Mouse (Mus musculus) midbrain, embryonic 13.5 days (tissue): ENCODE measurements around the gene D230025D16Rik. TPM values are rescaled to one million over a fixed set of nuclear protein-coding genes. Genes with fewer than 3 reads are reported as not detected.
A peak's percentile ranks its signal among the peaks of the same experiment; 100 is the strongest.

Source experiments
- ATAC-seq: fragments of 200-750 bp; cut with Nextera tagmentation; 2 replicates; pipeline ENCODE4 v1.8.0; 2017; ENCODE audit warnings: mild to moderate bottlenecking, moderate TSS enrichment, moderate library complexity
- H3K27ac ChIP-seq: fragments of 300-500 bp; sonication (generic); 2 replicates; pipeline ENCODE4 v1.5.1; 2015; ENCODE audit warnings: inconsistent platforms, mild to moderate bottlenecking, moderate library complexity
- H3K27me3 ChIP-seq: fragments of 300-500 bp; sonication (generic); 2 replicates; pipeline ENCODE4 v1.6.1; 2015; ENCODE audit warnings: mild to moderate bottlenecking, inconsistent platforms
- H3K36me3 ChIP-seq: fragments of 300-500 bp; sonication (generic); 2 replicates; pipeline ENCODE4 v1.6.1; 2015; ENCODE audit warnings: mild to moderate bottlenecking, inconsistent platforms
- H3K4me1 ChIP-seq: fragments of 300-500 bp; sonication (generic); replicated peaks from 2 replicates; pipeline ENCODE4 v1.6.1; 2015; ENCODE audit warnings: inconsistent platforms
- H3K4me2 ChIP-seq: fragments of 300-500 bp; sonication (generic); replicated peaks from 2 replicates; pipeline ENCODE4 v1.6.1; 2015; ENCODE audit warnings: moderate library complexity, mild to moderate bottlenecking, inconsistent platforms
- H3K4me3 ChIP-seq: fragments of 300-500 bp; sonication (generic); replicated peaks from 2 replicates; pipeline ENCODE4 v1.5.1; 2015; ENCODE audit warnings: mild to moderate bottlenecking, inconsistent platforms
- H3K9ac ChIP-seq: fragments of 300-500 bp; sonication (generic); replicated peaks from 2 replicates; pipeline ENCODE4 v1.6.1; 2015; ENCODE audit warnings: mild to moderate bottlenecking, inconsistent platforms
- H3K9me3 ChIP-seq: fragments of 300-500 bp; sonication (generic); 2 replicates; pipeline ENCODE4 v1.6.1; 2016; ENCODE audit warnings: mild to moderate bottlenecking, inconsistent platforms
- WGBS: fragments of 180-500 bp; shearing (Covaris S2); methylation state at CpG from one replicate; pipeline ENCODE4 v1.1.7; 2015; 5-methylcytosine and 5-hydroxymethylcytosine counted together
- polyA plus RNA-seq: library from polyadenylated mRNA; unstranded; fragments of >200 nt; fragmentation: Nextera tagmentation; extraction: Ambion mirVana; gene quantifications from 2 replicates; pipeline ENCODE4 v1.2.1, GENCODE M21; 2015

Gene D230025D16Rik
- polyA plus RNA-seq, 1 experiment from 2014 or later: 30.5 TPM

DNA sequence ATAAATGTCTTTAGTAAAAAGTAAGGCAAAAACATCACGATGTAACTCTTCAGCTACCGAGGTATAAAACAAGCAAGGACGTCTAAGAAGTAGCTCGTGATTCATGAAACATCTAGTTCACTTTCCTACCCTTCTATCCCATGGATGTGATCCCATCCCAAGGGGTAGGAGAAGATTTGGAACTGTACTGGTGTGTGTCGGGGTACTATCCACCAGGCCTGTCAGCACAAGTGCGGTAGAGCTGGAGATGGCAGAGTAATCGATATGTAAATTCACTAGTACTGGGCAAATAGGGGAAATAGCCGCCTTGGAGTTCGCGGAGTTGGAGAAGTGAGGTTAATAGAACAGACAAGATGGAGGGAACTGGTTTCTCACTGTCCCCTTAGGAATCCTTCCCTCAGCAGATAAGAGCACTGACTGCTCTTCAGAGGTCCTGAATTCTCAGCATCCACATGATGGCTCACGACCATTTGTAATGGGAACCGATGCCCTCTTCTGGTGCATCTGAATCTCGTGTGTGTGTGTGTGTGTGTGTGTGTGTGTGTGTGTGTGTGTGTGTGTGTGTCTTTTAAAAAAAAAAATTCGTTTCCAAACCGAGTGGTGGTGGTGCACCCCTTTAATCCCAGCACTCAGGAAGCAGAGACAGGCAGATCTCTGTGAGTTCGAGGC, 38.4 kb downstream of the D230025D16Rik start:
- Histone ChIP-seq H3K36me3 (no peaks in the 10 kb centered on the region), H3K27ac (no peak overlapping the region), H3K9me3 (no peaks in the 10 kb centered on the region; the same call in 1 of the 2 replicates), H3K27me3 (peaks cover 97% of the 10 kb centered on the region), H3K4me1 (peaks cover 32% of the 10 kb centered on the region), H3K9ac (no peak overlapping the region), H3K4me3 (peak overlapping the region; percentile 62; the same call in 1 of the 2 replicates), H3K4me2 (0 out of 2 replicates have a peak overlapping the region, but pooled peaks have one; percentile 84)
- no peak for ATAC-seq
- WGBS: 42% methylated on average over 16 of the region's 16 CpGs

DNA sequence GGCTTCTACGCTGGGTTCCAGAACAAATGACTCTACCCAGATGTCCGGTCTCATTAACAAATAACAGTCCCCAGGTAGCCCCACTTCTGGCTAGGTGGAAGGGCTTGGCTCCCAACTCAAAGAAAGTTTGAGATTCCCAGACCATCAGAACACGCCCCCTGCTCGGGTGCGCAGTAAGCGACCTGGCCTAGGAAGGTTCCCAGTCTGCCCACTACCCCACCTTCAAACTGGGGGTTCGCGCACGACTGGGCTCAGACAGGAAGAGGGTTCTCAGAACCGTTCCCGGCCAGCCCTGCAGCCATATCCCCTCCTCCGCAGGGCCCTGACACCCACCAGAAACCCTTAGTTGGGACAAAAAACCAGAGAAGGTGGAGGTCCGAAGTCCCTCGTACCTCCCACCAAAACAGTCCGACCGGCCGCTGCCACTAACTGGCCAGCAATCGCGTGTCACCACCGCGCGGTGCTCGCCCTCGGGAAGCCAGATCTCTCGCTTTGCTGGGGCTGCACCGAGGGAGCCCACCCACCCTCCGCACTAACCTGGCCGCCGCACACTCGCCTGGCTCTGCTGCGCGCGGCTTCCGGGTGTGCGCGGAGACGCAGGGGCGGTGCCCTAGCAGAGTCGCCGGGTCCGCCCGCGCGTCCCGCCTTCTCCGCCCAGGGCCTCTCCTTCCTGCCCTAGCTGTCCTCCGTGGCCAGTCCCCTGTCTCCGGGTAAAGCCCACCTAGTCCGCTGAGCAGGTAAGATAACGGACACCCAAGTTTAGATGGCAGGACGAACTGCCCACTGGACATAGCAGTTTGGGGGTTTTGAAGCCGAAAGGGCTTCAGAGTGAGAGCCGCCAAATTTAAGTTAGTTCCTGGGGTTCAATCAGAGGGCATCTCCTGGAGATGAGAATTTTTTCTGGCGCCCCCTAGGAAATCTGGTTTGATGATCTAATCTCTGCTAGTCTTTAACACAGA, 39.4 kb downstream of the D230025D16Rik start, which contains the start of the genes Tradd and Fbxl8:
Gene Tradd (minus strand): TSS at position 586 of the 959 bp plus-strand sequence.
Gene Fbxl8 (plus strand): TSS at position 625 of the 959 bp plus-strand sequence.
- Histone ChIP-seq H3K36me3 (no peaks in the 10 kb centered on the region), H3K27ac (no peak within 1 kb of the TSS)

DNA sequence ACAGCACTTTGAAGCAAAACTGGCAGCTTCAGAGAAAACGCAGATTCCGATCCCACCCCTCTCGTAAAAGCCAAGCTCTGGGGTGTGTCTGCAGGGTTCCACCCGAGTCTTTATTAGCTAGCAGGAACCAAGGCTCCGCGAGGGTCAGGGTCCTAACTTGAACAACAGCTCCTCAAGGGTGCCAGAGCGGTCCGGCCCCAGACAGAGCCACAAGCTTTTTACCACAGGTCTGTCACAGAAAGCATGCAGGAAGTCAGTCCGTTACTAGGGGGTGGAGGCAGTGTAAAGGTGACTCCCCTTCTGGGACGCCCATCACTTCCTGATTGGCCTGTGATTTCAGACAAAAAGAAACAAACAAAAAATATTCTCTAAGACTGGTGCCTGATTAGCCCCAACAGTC, 40.2 kb downstream of the D230025D16Rik start:
- H3K27me3 ChIP-seq: peaks cover 97% of the 10 kb centered on the region
- H3K36me3 ChIP-seq: no peaks in the 10 kb centered on the region
- H3K4me3 ChIP-seq: peak overlapping the region; percentile 62
- 11% methylated on average over 10 of the region's 10 CpGs for WGBS
- peak overlapping the region; percentile 84; the same call in 1 of the 2 replicates for H3K4me2 ChIP-seq
- no peak for ATAC-seq
- peaks cover 37% of the 10 kb centered on the region for H3K4me1 ChIP-seq
- no peak overlapping the region for H3K27ac ChIP-seq
- H3K9ac ChIP-seq: peak overlapping the region; percentile 67; the same call in 1 of the 2 replicates
- H3K9me3 ChIP-seq: no peaks in the 10 kb centered on the region; the same call in 1 of the 2 replicates

More for the DNA sequence above, 39.4 kb downstream of the D230025D16Rik start, which contains the start of the genes Tradd and Fbxl8:
- peak within 1 kb of the TSS; percentile 84 for H3K4me2 ChIP-seq
- H3K4me1 ChIP-seq: peaks cover 32% of the 10 kb centered on the region
- peak within 1 kb of the TSS; percentile 67 for H3K9ac ChIP-seq
- peak; percentile 8; the same call in 1 of the 2 replicates for ATAC-seq
- WGBS: 2% methylated on average over 54 of the region's 54 CpGs
- H3K4me3 ChIP-seq: peak within 1 kb of the TSS; percentile 62
- H3K9me3 ChIP-seq: no peaks in the 10 kb centered on the region; the same call in 1 of the 2 replicates
- peaks cover 97% of the 10 kb centered on the region for H3K27me3 ChIP-seq

DNA sequence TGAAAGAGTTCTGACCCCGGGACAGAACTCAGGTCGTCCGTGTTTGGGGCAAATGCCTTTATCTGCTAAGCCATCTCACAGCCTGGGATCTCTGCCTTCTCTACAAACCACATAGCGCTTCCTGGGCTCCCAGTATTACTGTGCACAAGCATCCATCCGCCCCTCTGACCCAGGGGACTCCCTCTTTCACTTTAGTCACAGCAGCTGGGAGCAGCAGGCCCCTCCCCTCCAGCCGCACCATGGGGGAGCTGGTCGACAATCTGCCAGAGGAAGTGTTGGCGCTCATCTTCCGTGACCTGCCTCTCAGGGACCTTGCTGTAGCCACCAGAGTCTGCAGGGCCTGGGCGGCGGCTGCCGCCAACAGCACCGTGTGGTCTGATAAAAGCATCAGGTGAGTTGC, 41.8 kb downstream of the D230025D16Rik start:
- H3K4me3 ChIP-seq: no peak overlapping the region
- whole genome bisulfite sequencing: 7% methylated on average over 13 of the region's 13 CpGs
- no peak for ATAC-seq
- peaks cover 46% of the 10 kb centered on the region for H3K4me1 ChIP-seq
- H3K4me2 ChIP-seq: no peak overlapping the region
- no peak overlapping the region; the same call in 1 of the 2 replicates for H3K9ac ChIP-seq
- H3K9me3 ChIP-seq: no peaks in the 10 kb centered on the region; the same call in 1 of the 2 replicates
- peaks cover 97% of the 10 kb centered on the region for H3K27me3 ChIP-seq
- no peaks in the 10 kb centered on the region for H3K36me3 ChIP-seq
- no peak overlapping the region for H3K27ac ChIP-seq

DNA sequence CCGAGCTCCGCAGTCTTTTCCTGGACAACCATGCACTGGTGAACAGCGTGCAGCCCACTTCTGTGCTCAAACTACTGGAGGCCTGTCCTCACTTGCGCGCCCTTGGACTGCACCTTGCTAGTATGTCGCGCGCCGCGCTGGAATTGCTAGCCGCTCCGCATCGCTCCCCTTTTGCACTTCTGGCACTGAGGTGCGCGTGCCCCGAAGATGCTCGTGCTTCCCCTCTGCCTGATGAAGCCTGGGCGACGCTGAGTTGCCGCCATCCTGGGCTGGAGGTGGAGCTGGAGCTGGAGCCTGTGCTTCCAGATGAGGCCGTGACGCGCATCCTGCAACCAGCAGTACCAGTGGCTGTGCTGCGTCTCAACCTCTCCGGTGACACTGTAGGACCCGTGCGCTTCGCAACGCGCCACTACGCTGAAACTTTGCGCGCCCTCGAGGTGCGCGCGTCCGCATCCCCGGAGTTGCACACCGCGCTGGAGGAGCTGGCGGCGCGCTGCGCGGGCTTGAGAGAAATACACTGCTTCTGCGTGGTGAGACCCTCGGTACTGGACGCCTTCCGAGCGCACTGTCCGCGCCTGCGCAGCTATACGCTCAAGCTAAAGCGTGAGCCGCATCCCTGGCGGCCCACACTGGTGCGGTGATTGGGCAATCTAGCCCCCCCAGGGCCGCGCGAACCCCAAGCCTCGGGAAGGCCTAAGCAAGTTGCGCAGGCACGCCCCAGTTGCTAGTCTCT, 43.6 kb downstream of the D230025D16Rik start:
- Histone ChIP-seq H3K27ac (0 out of 2 replicates have a peak overlapping the region, but pooled peaks have one; percentile 14), H3K9me3 (no peaks in the 10 kb centered on the region; the same call in 1 of the 2 replicates), H3K4me3 (peak overlapping the region; percentile 50), H3K27me3 (peaks cover 99% of the 10 kb centered on the region), H3K36me3 (no peaks in the 10 kb centered on the region), H3K9ac (peak overlapping the region; percentile 42), H3K4me2 (peak overlapping the region; percentile 75), H3K4me1 (peaks cover 46% of the 10 kb centered on the region)
- under 1% methylated on average over 65 of the region's 65 CpGs for WGBS
- peak; percentile 89 for ATAC-seq

DNA sequence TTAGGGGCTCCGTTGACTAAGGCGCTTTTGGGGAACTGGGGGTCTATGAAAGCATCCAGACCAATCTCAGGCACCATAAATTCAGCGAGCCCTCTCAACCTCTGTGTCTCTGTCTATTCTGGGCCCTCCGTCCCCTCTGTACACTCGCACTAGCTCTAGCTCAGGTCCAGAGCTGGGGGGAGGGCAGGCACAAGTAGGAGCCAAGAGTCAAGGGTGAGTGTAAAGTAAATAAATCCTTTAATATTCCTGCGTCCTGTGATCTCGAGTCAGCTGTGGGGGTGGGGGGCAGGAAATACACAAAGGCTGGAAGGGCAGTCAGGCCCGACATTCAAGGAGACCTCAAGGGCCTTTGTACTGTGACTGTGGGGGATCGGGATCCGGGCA, 44.1 kb downstream of the D230025D16Rik start:
- H3K27ac ChIP-seq: no peak overlapping the region
- H3K9me3 ChIP-seq: no peaks in the 10 kb centered on the region; the same call in 1 of the 2 replicates
- peak overlapping the region; percentile 75 for H3K4me2 ChIP-seq
- H3K9ac ChIP-seq: peak overlapping the region; percentile 42
- 1% methylated on average over 10 of the region's 10 CpGs for WGBS
- peaks cover 99% of the 10 kb centered on the region for H3K27me3 ChIP-seq
- ATAC-seq: peak; percentile 50
- no peaks in the 10 kb centered on the region for H3K36me3 ChIP-seq
- H3K4me1 ChIP-seq: peaks cover 43% of the 10 kb centered on the region
- H3K4me3 ChIP-seq: peak overlapping the region; percentile 50

DNA sequence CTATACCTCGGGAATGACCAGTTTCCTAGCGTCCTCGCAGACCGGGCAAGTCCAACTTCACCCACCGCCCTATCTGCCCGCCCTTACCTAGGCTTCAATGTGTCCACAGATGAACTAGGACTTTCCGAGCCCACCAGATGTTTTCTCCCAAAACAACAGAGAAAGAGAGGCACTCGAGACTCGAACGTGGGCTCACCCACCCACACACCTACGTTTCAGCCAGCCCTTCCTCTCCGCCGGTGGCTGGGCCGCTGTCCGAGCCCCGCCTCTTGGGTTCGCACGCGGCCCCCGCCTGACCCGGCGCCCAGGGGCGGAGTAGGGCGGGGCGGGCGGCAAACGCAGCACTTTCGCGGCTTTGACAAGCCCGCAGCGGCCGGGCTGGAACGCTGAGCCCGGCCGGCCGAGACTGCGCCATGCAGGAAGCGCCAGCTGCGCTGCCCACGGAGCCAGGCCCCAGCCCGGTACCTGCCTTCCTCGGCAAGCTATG, 44.6 kb downstream of the D230025D16Rik start, which contains the start of gene Hsf4:
Gene Hsf4 (plus strand): TSS at position 341 of the 487 bp plus-strand sequence.
- Histone ChIP-seq H3K9ac (peak within 1 kb of the TSS; percentile 42), H3K4me1 (peaks cover 38% of the 10 kb centered on the region), H3K27me3 (peaks cover 99% of the 10 kb centered on the region), H3K27ac (0 out of 2 replicates have a peak within 1 kb of the TSS, but pooled peaks have one; percentile 14), H3K4me2 (peak within 1 kb of the TSS; percentile 75), H3K4me3 (peak within 1 kb of the TSS; percentile 50), H3K9me3 (no peaks in the 10 kb centered on the region; the same call in 1 of the 2 replicates), H3K36me3 (no peaks in the 10 kb centered on the region)
- ATAC-seq: 0 out of 2 replicates have a peak, but pooled peaks have one; percentile 2
- under 1% methylated on average over 42 of the region's 42 CpGs for WGBS

DNA sequence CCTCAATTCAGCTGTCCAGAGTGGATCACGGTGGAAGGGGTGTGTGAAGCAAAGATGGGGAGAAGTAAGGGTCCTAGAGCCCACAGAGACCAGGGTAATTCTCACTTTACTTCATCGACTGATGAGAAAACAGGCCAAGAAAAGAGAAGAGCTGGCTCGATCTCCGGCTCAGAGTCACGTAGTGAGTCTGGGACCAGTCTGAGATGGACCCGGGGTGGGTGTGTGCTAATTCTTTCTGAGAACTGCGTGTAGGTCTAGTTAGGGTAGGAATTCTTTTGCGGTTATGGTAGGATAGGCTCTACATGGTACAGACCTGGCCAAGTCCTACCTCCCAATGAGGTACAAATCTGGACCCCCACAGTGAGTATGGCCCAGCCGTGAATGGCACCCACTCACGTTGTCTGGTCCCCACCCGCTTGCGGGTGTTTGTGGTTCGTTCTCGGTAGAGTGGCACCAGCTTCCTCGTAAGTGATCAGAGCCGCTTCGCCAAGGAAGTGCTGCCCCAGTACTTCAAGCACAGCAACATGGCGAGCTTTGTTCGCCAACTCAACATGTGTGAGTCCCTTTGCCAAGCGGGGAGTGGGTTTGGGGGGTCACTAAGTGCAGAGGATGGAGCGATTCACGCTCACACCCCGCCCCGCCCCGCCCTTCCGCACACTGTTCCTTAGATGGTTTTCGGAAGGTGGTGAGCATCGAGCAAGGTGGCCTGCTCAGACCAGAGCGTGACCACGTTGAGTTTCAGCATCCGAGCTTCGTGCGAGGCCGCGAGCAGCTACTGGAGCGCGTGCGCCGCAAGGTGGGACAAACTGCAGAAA, 45.4 kb downstream of the D230025D16Rik start:
- no peaks in the 10 kb centered on the region for H3K36me3 ChIP-seq
- 3% methylated on average over 39 of the region's 39 CpGs for WGBS
- H3K9ac ChIP-seq: peak overlapping the region; percentile 42; the same call in 1 of the 2 replicates
- peaks cover 99% of the 10 kb centered on the region for H3K27me3 ChIP-seq
- no peaks in the 10 kb centered on the region; the same call in 1 of the 2 replicates for H3K9me3 ChIP-seq
- peak overlapping the region; percentile 75 for H3K4me2 ChIP-seq
- no peak overlapping the region for H3K27ac ChIP-seq
- no peak for ATAC-seq
- peak overlapping the region; percentile 50 for H3K4me3 ChIP-seq
- peaks cover 33% of the 10 kb centered on the region for H3K4me1 ChIP-seq

DNA sequence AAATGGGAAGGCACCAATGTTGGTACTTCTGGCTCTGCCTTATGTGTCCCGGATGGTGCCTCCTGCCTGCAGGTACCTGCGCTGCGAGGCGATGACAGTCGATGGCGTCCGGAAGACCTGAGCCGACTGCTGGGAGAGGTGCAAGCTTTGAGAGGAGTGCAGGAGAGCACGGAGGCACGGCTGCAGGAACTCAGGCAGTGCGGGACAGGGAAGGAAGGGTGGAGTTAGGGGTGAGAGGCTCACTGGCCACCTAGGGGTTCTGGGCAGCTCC, 45.9 kb downstream of the D230025D16Rik start:
- Histone ChIP-seq H3K4me3 (peak overlapping the region; percentile 5; the same call in 1 of the 2 replicates), H3K27ac (no peak overlapping the region), H3K9ac (no peak overlapping the region), H3K36me3 (no peaks in the 10 kb centered on the region), H3K27me3 (peaks cover 99% of the 10 kb centered on the region), H3K4me2 (peak overlapping the region; percentile 25; the same call in 1 of the 2 replicates), H3K4me1 (peaks cover 38% of the 10 kb centered on the region), H3K9me3 (no peaks in the 10 kb centered on the region; the same call in 1 of the 2 replicates)
- whole genome bisulfite sequencing: 2% methylated on average over 11 of the region's 11 CpGs
- ATAC-seq: no peak

DNA sequence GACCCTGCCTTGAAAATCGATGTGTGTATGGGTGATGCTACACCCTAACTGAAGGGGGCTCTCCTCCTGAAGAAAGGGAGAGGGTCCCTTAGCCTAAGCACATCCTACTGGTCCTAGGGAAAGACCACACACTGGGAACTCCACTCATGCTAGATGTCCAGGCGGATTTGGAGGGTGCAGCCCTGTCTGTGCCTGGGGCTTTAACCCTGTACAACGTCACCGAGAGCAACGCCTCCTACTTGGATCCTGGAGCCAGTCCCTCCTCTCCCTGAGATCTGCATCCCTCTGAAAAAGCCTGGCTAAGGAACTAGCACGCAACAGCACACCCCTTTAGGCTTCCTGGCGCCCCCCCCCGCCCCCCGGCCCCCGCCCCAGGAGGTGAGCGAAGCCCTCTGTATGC, 50.4 kb downstream of the D230025D16Rik start:
- Histone ChIP-seq H3K36me3 (peaks cover 11% of the 10 kb centered on the region), H3K27me3 (peaks cover 99% of the 10 kb centered on the region), H3K4me3 (peak overlapping the region; percentile 48; the same call in 1 of the 2 replicates), H3K27ac (no peak overlapping the region), H3K4me1 (peaks cover 36% of the 10 kb centered on the region), H3K9me3 (no peaks in the 10 kb centered on the region), H3K9ac (peak overlapping the region; percentile 28; the same call in 1 of the 2 replicates), H3K4me2 (peak overlapping the region; percentile 84)
- 5% methylated on average over 11 of the region's 11 CpGs for WGBS
- no peak for ATAC-seq
